Mouse (Mus musculus): ENCODE measurements at regions not wholly inside any gene's neighbourhood (a gene's known extent, or its start where the extent isn't known, plus 50 kb on each side); places are given as distances from the start of the nearest gene placed in this dataset.

GRCm38 (mm10) chr1:77943101-77943500 is 253.8 kb downstream of the Pax3 start:
- peak in 1 of 2 experiments; percentile 34 for DNase-seq (ENCODE audit: low spot score in 2 of 2)

- DNase-seq (ENCODE audit: low spot score in 2 of 2): no peak
These were observed 263.7 kb downstream of the Pax3 start for GRCm38 (mm10) chr1:77933095-77933766.

- no peak for DNase-seq (ENCODE audit: low spot score in 2 of 2)
These were observed 264.7 kb downstream of the Pax3 start for GRCm38 (mm10) chr1:77932226-77932625.

GRCm38 (mm10) chr1:77930661-77931060 is 266.3 kb downstream of the Pax3 start:
- no peak for DNase-seq (ENCODE audit: low spot score in 2 of 2)

GRCm38 (mm10) chr1:77929552-77929951 is 267.4 kb downstream of the Pax3 start:
- DNase-seq (ENCODE audit: low spot score in 2 of 2): no peak

- no peak for DNase-seq (ENCODE audit: low spot score in 2 of 2)
These were observed 270.8 kb downstream of the Pax3 start for GRCm38 (mm10) chr1:77926146-77926545.

- peak in 1 of 2 experiments; percentile 76 for DNase-seq (ENCODE audit: low spot score in 2 of 2)
These were observed 300.7 kb downstream of the Pax3 start for GRCm38 (mm10) chr1:77896226-77896625.

GRCm38 (mm10) chr1:77879026-77879425 is 317.9 kb downstream of the Pax3 start:
- no peak for DNase-seq (ENCODE audit: low spot score in 2 of 2)

- DNase-seq (ENCODE audit: low spot score in 2 of 2): no peak
These were observed 326.8 kb downstream of the Pax3 start for GRCm38 (mm10) chr1:77870125-77870524.

GRCm38 (mm10) chr1:77869174-77869573 is 327.8 kb downstream of the Pax3 start:
- DNase-seq (ENCODE audit: low spot score in 2 of 2): no peak

GRCm38 (mm10) chr1:77859931-77860330 is 337.0 kb downstream of the Pax3 start:
- no peak for DNase-seq (ENCODE audit: low spot score in 2 of 2)

GRCm38 (mm10) chr1:77854366-77854765 is 339.5 kb upstream of the Epha4 start:
- no peak for DNase-seq (ENCODE audit: low spot score in 2 of 2)

GRCm38 (mm10) chr1:77847766-77848615 is 333.1 kb upstream of the Epha4 start:
- no peak for DNase-seq (ENCODE audit: low spot score in 2 of 2)

GRCm38 (mm10) chr1:77846039-77846727 is 331.3 kb upstream of the Epha4 start:
- no peak for DNase-seq (ENCODE audit: low spot score in 2 of 2)

- DNase-seq (ENCODE audit: low spot score in 2 of 2): no peak
These were observed 325.8 kb upstream of the Epha4 start for GRCm38 (mm10) chr1:77840672-77841071.

GRCm38 (mm10) chr1:77832174-77832573 is 317.3 kb upstream of the Epha4 start:
- DNase-seq (ENCODE audit: low spot score in 2 of 2): no peak

GRCm38 (mm10) chr1:77824716-77825387 is 310.0 kb upstream of the Epha4 start:
- peak; percentile 39 to 64 for DNase-seq (ENCODE audit: low spot score in 2 of 2)

- peak; percentile 33 to 66 for DNase-seq (ENCODE audit: low spot score in 2 of 2)
These were observed 309.2 kb upstream of the Epha4 start for GRCm38 (mm10) chr1:77823801-77824687.

- DNase-seq (ENCODE audit: low spot score in 2 of 2): no peak
These were observed 305.2 kb upstream of the Epha4 start for GRCm38 (mm10) chr1:77820101-77820500.

GRCm38 (mm10) chr1:77815451-77815850 is 300.6 kb upstream of the Epha4 start:
- DNase-seq (ENCODE audit: low spot score in 2 of 2): no peak
